Mouse (Mus musculus) MEL (cell line): ENCODE measurements at regions not wholly inside any gene's neighbourhood (a gene's known extent, or its start where the extent isn't known, plus 50 kb on each side); places are given as distances from the start of the nearest gene placed in this dataset.

ENCODE experiments used
- DNase-seq: peaks from one replicate; pipeline ENCODE4 v3.0.0; 2011; ENCODE audit warnings: low read depth, low spot score
- H3K27ac ChIP-seq: 2 replicates; pipeline ENCODE4 v1.5.1; 2012; ENCODE audit warnings: low read depth, mild to moderate bottlenecking, control low read depth, low read length, moderate library complexity; ENCODE audit not compliant: control insufficient read depth
- H3K27me3 ChIP-seq, 2 experiments: fragments of 150-350 bp in 1 of 2; sonication (generic) in 1 of 2; 2 replicates each; pipeline ENCODE4 v1.6.1; 2012; ENCODE audit warnings: low read length in 2 of 2, mild to moderate bottlenecking in 2 of 2, improper control_type of control experiment in 1 of 2, moderate library complexity in 1 of 2; ENCODE audit not compliant: insufficient read depth in 2 of 2, control insufficient read depth in 1 of 2
- H3K36me3 ChIP-seq, 2 experiments: 2 replicates each; pipeline ENCODE4 v1.6.1; 2012 to 2014; ENCODE audit warnings: low read length in 2 of 2, improper control_type of control experiment in 1 of 2, inconsistent platforms in 1 of 2, mild to moderate bottlenecking in 1 of 2; ENCODE audit not compliant: insufficient read depth in 2 of 2, control insufficient read depth in 1 of 2
- H3K4me1 ChIP-seq, 2 experiments: fragments of 150-350 bp in 1 of 2; sonication (generic) in 1 of 2; 2 replicates each; pipeline ENCODE4 v1.6.1; 2012; ENCODE audit warnings: low read length in 2 of 2, improper control_type of control experiment in 1 of 2, mild to moderate bottlenecking in 1 of 2; ENCODE audit not compliant: insufficient read depth in 2 of 2, control insufficient read depth in 1 of 2
- H3K4me3 ChIP-seq, 2 experiments: fragments of 150-350 bp in 1 of 2; sonication (generic) in 1 of 2; 2 replicates each; pipeline ENCODE4 v1.5.1; 2012; ENCODE audit warnings: low read depth in 2 of 2, low read length in 2 of 2, mild to moderate bottlenecking in 2 of 2, moderate library complexity in 2 of 2, control low read depth in 1 of 2, improper control_type of control experiment in 1 of 2; ENCODE audit not compliant: control insufficient read depth in 1 of 2, insufficient read depth in 1 of 2
- H3K79me2 ChIP-seq: 2 replicates; pipeline ENCODE4 v1.6.1; 2012; ENCODE audit warnings: mild to moderate bottlenecking, low read length, moderate library complexity; ENCODE audit not compliant: control insufficient read depth, poor library complexity, insufficient read depth
- H3K9ac ChIP-seq: 2 replicates; pipeline ENCODE4 v1.6.1; 2012; ENCODE audit warnings: low read depth, mild to moderate bottlenecking, control low read depth, low read length, moderate library complexity; ENCODE audit not compliant: control insufficient read depth, poor library complexity, severe bottlenecking
- H3K9me3 ChIP-seq: fragments of 150-350 bp; sonication (generic); replicated peaks from 2 replicates; pipeline ENCODE4 v1.6.1; 2012; ENCODE audit warnings: mild to moderate bottlenecking, low read length, improper control_type of control experiment, moderate library complexity; ENCODE audit not compliant: insufficient read depth
- CHD2 ChIP-seq: IDR thresholded peaks from 2 replicates; pipeline ENCODE4 v1.6.1; 2011; ENCODE audit warnings: low read length, improper control_type of control experiment
- E2F4 ChIP-seq: IDR thresholded peaks from 2 replicates; pipeline ENCODE4 v1.6.1; 2011; ENCODE audit warnings: low read depth, low read length, improper control_type of control experiment, borderline replicate concordance
- ETS1 ChIP-seq: IDR thresholded peaks from 2 replicates; pipeline ENCODE4 v1.6.1; 2012; ENCODE audit warnings: low read depth, mild to moderate bottlenecking, inconsistent platforms, low read length, improper control_type of control experiment, moderate library complexity
- GABPA ChIP-seq: IDR thresholded peaks from 2 replicates; pipeline ENCODE4 v1.6.1; 2012; ENCODE audit warnings: low read depth, mild to moderate bottlenecking, inconsistent platforms, low read length, improper control_type of control experiment, moderate library complexity
- HCFC1 ChIP-seq: IDR thresholded peaks from 2 replicates; pipeline ENCODE4 v1.6.1; 2012; ENCODE audit warnings: low read depth, mild to moderate bottlenecking, inconsistent platforms, low read length, improper control_type of control experiment, moderate library complexity
- JUND ChIP-seq: IDR thresholded peaks from 2 replicates; pipeline ENCODE4 v1.6.1; 2011; ENCODE audit warnings: low read depth, mild to moderate bottlenecking, improper control_type of control experiment, low read length
- MAFK ChIP-seq: IDR thresholded peaks from 2 replicates; pipeline ENCODE4 v1.6.1; 2011; ENCODE audit warnings: low read depth, mild to moderate bottlenecking, low read length, improper control_type of control experiment, borderline replicate concordance
- MAZ ChIP-seq: IDR thresholded peaks from 2 replicates; pipeline ENCODE4 v1.6.1; 2012; ENCODE audit warnings: low read depth, mild to moderate bottlenecking, inconsistent platforms, low read length, improper control_type of control experiment
- MYC ChIP-seq: IDR thresholded peaks from 2 replicates; pipeline ENCODE4 v1.6.1; 2011; ENCODE audit warnings: low read depth, mild to moderate bottlenecking, low read length, improper control_type of control experiment, moderate library complexity
- NELFE ChIP-seq: IDR thresholded peaks from 2 replicates; pipeline ENCODE4 v1.6.1; 2011; ENCODE audit warnings: low read depth, low read length, improper control_type of control experiment
- NRF1 ChIP-seq: IDR thresholded peaks from 2 replicates; pipeline ENCODE4 v1.6.1; 2014; ENCODE audit warnings: low read depth, mild to moderate bottlenecking, inconsistent platforms, low read length, improper control_type of control experiment, moderate library complexity; ENCODE audit not compliant: poor library complexity, insufficient read depth, severe bottlenecking
- RCOR1 ChIP-seq: IDR thresholded peaks from 2 replicates; pipeline ENCODE4 v1.6.1; 2012; ENCODE audit warnings: low read depth, mild to moderate bottlenecking, inconsistent platforms, low read length, improper control_type of control experiment
- SIN3A ChIP-seq: IDR thresholded peaks from 2 replicates; pipeline ENCODE4 v1.6.1; 2012; ENCODE audit warnings: low read length, improper control_type of control experiment, inconsistent platforms
- TBP ChIP-seq: IDR thresholded peaks from 2 replicates; pipeline ENCODE4 v1.8.0; 2011; ENCODE audit warnings: low read depth, low read length, improper control_type of control experiment
- TCF12 ChIP-seq: IDR thresholded peaks from 2 replicates; pipeline ENCODE4 v1.6.1; 2014; ENCODE audit warnings: low read depth, mild to moderate bottlenecking, inconsistent platforms, low read length, improper control_type of control experiment, moderate library complexity
- UBTF ChIP-seq: IDR thresholded peaks from 2 replicates; pipeline ENCODE4 v1.6.1; 2012; ENCODE audit warnings: low read depth, mild to moderate bottlenecking, inconsistent platforms, low read length, improper control_type of control experiment, moderate library complexity, borderline replicate concordance; ENCODE audit not compliant: insufficient read depth
- ZC3H11A ChIP-seq: IDR thresholded peaks from 2 replicates; pipeline ENCODE4 v1.6.1; 2012; ENCODE audit warnings: low read depth, mild to moderate bottlenecking, inconsistent platforms, low read length, improper control_type of control experiment
- ZKSCAN1 ChIP-seq: IDR thresholded peaks from 2 replicates; pipeline ENCODE4 v1.6.1; 2012; ENCODE audit warnings: low read depth, mild to moderate bottlenecking, inconsistent platforms, low read length, improper control_type of control experiment, moderate library complexity
- ZNF384 ChIP-seq: IDR thresholded peaks from 2 replicates; pipeline ENCODE4 v1.6.1; 2012; ENCODE audit warnings: low read depth, mild to moderate bottlenecking, inconsistent platforms, low read length, improper control_type of control experiment

GRCm38 (mm10) chr17:4024384-4024783, 328.3 kb upstream of the Nox3 start:
- H3K36me3 ChIP-seq, result no peaks in the 10 kb centered on the region
- H3K9ac ChIP-seq, result no peak overlapping the region
- H3K9me3 ChIP-seq, result no peaks in the 10 kb centered on the region
- no peak for DNase-seq
- H3K27me3 ChIP-seq, result no peaks in the 10 kb centered on the region; a peak in 1 of 4 replicates
- H3K79me2 ChIP-seq, result no peaks in the 10 kb centered on the region
- no peak overlapping the region for H3K27ac ChIP-seq
- no peaks in the 10 kb centered on the region for H3K4me1 ChIP-seq
- H3K4me3 ChIP-seq, result no peak overlapping the region
- TF ChIP-seq SIN3A, result no peak
- no peak for TF ChIP-seq NRF1
- no peak for TF ChIP-seq UBTF
- no peak for TF ChIP-seq MAZ
- TF ChIP-seq CHD2, result no peak
- no peak for TF ChIP-seq E2F4
- no peak for TF ChIP-seq ZKSCAN1
- no peak for TF ChIP-seq TBP
- no peak for TF ChIP-seq HCFC1
- no peak for TF ChIP-seq ETS1
- no peak for TF ChIP-seq ZC3H11A
- no peak for TF ChIP-seq GABPA
- TF ChIP-seq NELFE, result no peak
- TF ChIP-seq RCOR1, result no peak
- no peak for TF ChIP-seq MYC
- no peak for TF ChIP-seq ZNF384
- TF ChIP-seq TCF12, result no peak
- TF ChIP-seq JUND, result no peak
- TF ChIP-seq, all 39 proteins: peak for 0

- no peaks in the 10 kb centered on the region; a peak in 1 of 4 replicates for H3K27me3 ChIP-seq
- no peak overlapping the region for H3K27ac ChIP-seq
- H3K4me3 ChIP-seq, result no peak overlapping the region
- no peaks in the 10 kb centered on the region for H3K9me3 ChIP-seq
- H3K36me3 ChIP-seq, result no peaks in the 10 kb centered on the region
- no peaks in the 10 kb centered on the region for H3K4me1 ChIP-seq
- no peak for DNase-seq
- H3K9ac ChIP-seq, result no peak overlapping the region
- TF ChIP-seq MAFK, result no peak
- H3K79me2 ChIP-seq, result no peaks in the 10 kb centered on the region
These were observed 333.1 kb upstream of the Nox3 start for GRCm38 (mm10) chr17:4029202-4029601.
